Mouse (Mus musculus): ENCODE results near the gene Ripor1. TPM values are rescaled to one million over a fixed set of nuclear protein-coding genes. Genes with fewer than 3 reads are reported as not detected.
A peak's percentile ranks its signal among the peaks of the same experiment; 100 is the strongest.

Ripor1 gene
- total and polyA plus RNA-seq, 2 experiments from 2014 or later, result 15.9 to 22.2 TPM

GRCm38 (mm10) chr8:105575538-105575937, 29.5 kb upstream of the Ripor1 start:
- Histone ChIP-seq H3K27ac (ENCODE audit: low read depth) (no peak overlapping the region), H3K9me3 (replicated peaks; ENCODE audit: control insufficient read depth, low read length) (no peaks in the 10 kb centered on the region), H3K4me1 (ENCODE audit: control insufficient read depth, insufficient read depth) (no peaks in the 10 kb centered on the region), H3K36me3 (replicated peaks; ENCODE audit: control insufficient read depth, insufficient read depth, low read length) (no peaks in the 10 kb centered on the region), H3K9ac (replicated peaks; ENCODE audit: low read depth, low read length) (no peak overlapping the region), H3K4me3 (ENCODE audit: low read depth, low read length) (no peak overlapping the region), H3K4me2 (ENCODE audit: low read depth, low read length) (no peak overlapping the region), H3K27me3 (ENCODE audit: control insufficient read depth, insufficient read depth, low read length) (no peaks in the 10 kb centered on the region)
- 28% methylated on average over 3 of the region's 3 CpGs for WGBS
- ATAC-seq (ENCODE audit: insufficient read depth, low read depth) (peak; percentile 33; the same call in 1 of the 2 replicates), DNase-seq (ENCODE audit: low spot score) (peak; percentile 28)
- no peak for TF ChIP-seq EP300 (IDR thresholded peaks at IDR 0.05; ENCODE audit: low read depth)
- TF ChIP-seq CTCF (IDR thresholded peaks at IDR 0.05; ENCODE audit: low read depth), result no peak

- no peak overlapping the region for H3K27ac ChIP-seq (ENCODE audit: low read depth)
- H3K4me3 ChIP-seq (ENCODE audit: low read depth, low read length), result no peak overlapping the region
- H3K9me3 ChIP-seq (replicated peaks; ENCODE audit: control insufficient read depth, low read length), result no peaks in the 10 kb centered on the region
- H3K36me3 ChIP-seq (replicated peaks; ENCODE audit: control insufficient read depth, insufficient read depth, low read length), result no peaks in the 10 kb centered on the region
- H3K9ac ChIP-seq (replicated peaks; ENCODE audit: low read depth, low read length), result no peak overlapping the region
- 41% methylated on average over 3 of the region's 3 CpGs for WGBS
- TF ChIP-seq EP300 (IDR thresholded peaks at IDR 0.05; ENCODE audit: low read depth) (no peak), CTCF (IDR thresholded peaks at IDR 0.05; ENCODE audit: low read depth) (no peak)
- no peak overlapping the region for H3K4me2 ChIP-seq (ENCODE audit: low read depth, low read length)
- no peaks in the 10 kb centered on the region for H3K27me3 ChIP-seq (ENCODE audit: control insufficient read depth, insufficient read depth, low read length)
- no peaks in the 10 kb centered on the region for H3K4me1 ChIP-seq (ENCODE audit: control insufficient read depth, insufficient read depth)
- DNase-seq (ENCODE audit: low spot score) (no peak), ATAC-seq (ENCODE audit: insufficient read depth, low read depth) (no peak)
Measured at GRCm38 (mm10) chr8:105579719-105580118, 25.3 kb upstream of the Ripor1 start.

GRCm38 (mm10) chr8:105592431-105592830, 12.6 kb upstream of the Ripor1 start:
- peaks cover 4% of the 10 kb centered on the region; the same call in 1 of the 2 replicates for H3K4me1 ChIP-seq (ENCODE audit: control insufficient read depth, insufficient read depth)
- no peak overlapping the region for H3K4me2 ChIP-seq (ENCODE audit: low read depth, low read length)
- 64% methylated on average over 2 of the region's 2 CpGs for WGBS
- ATAC-seq (ENCODE audit: insufficient read depth, low read depth) (no peak), DNase-seq (ENCODE audit: low spot score) (no peak)
- no peak overlapping the region for H3K9ac ChIP-seq (replicated peaks; ENCODE audit: low read depth, low read length)
- no peaks in the 10 kb centered on the region for H3K9me3 ChIP-seq (replicated peaks; ENCODE audit: control insufficient read depth, low read length)
- no peak overlapping the region for H3K4me3 ChIP-seq (ENCODE audit: low read depth, low read length)
- H3K27ac ChIP-seq (ENCODE audit: low read depth), result no peak overlapping the region
- H3K36me3 ChIP-seq (replicated peaks; ENCODE audit: control insufficient read depth, insufficient read depth, low read length), result no peaks in the 10 kb centered on the region
- no peak for TF ChIP-seq EP300 (IDR thresholded peaks at IDR 0.05; ENCODE audit: low read depth)
- no peak for TF ChIP-seq CTCF (IDR thresholded peaks at IDR 0.05; ENCODE audit: low read depth)
- 0 out of 2 replicates have a peak, but pooled peaks cover 3% of the 10 kb centered on the region for H3K27me3 ChIP-seq (ENCODE audit: control insufficient read depth, insufficient read depth, low read length)

- ATAC-seq (ENCODE audit: insufficient read depth, low read depth), result peak; percentile 52
- H3K27ac ChIP-seq (ENCODE audit: low read depth), result peak overlapping the region; percentile 78
- WGBS, result 9% methylated on average over 15 of the region's 15 CpGs
Measured at GRCm38 (mm10) chr8:105593859-105594258, 11.2 kb upstream of the Ripor1 start.

GRCm38 (mm10) chr8:105594451-105595242, 10.4 kb upstream of the Ripor1 start:
- DNase-seq (ENCODE audit: low spot score), result no peak
- Histone ChIP-seq H3K4me3 (ENCODE audit: low read depth, low read length) (peak overlapping the region; percentile 25), H3K36me3 (replicated peaks; ENCODE audit: control insufficient read depth, insufficient read depth, low read length) (no peaks in the 10 kb centered on the region), H3K9me3 (replicated peaks; ENCODE audit: control insufficient read depth, low read length) (no peaks in the 10 kb centered on the region), H3K27me3 (ENCODE audit: control insufficient read depth, insufficient read depth, low read length) (0 out of 2 replicates have a peak, but pooled peaks cover 3% of the 10 kb centered on the region), H3K27ac (ENCODE audit: low read depth) (peak overlapping the region; percentile 78), H3K4me2 (ENCODE audit: low read depth, low read length) (peak overlapping the region; percentile 49), H3K4me1 (ENCODE audit: control insufficient read depth, insufficient read depth) (peaks cover 4% of the 10 kb centered on the region; the same call in 1 of the 2 replicates), H3K9ac (replicated peaks; ENCODE audit: low read depth, low read length) (peak overlapping the region; percentile 2; the same call in 1 of the 2 replicates)
- 65% methylated on average over 18 of the region's 18 CpGs for WGBS
- TF ChIP-seq EP300 (IDR thresholded peaks at IDR 0.05; ENCODE audit: low read depth), result no peak
- TF ChIP-seq CTCF (IDR thresholded peaks at IDR 0.05; ENCODE audit: low read depth), result no peak
- no peak for ATAC-seq (ENCODE audit: insufficient read depth, low read depth)

More at GRCm38 (mm10) chr8:105593859-105594258, 11.2 kb upstream of the Ripor1 start:
- Histone ChIP-seq H3K27me3 (ENCODE audit: control insufficient read depth, insufficient read depth, low read length) (0 out of 2 replicates have a peak, but pooled peaks cover 3% of the 10 kb centered on the region), H3K9ac (replicated peaks; ENCODE audit: low read depth, low read length) (peak overlapping the region; percentile 2; the same call in 1 of the 2 replicates), H3K36me3 (replicated peaks; ENCODE audit: control insufficient read depth, insufficient read depth, low read length) (no peaks in the 10 kb centered on the region), H3K9me3 (replicated peaks; ENCODE audit: control insufficient read depth, low read length) (no peaks in the 10 kb centered on the region), H3K4me1 (ENCODE audit: control insufficient read depth, insufficient read depth) (peaks cover 4% of the 10 kb centered on the region; the same call in 1 of the 2 replicates), H3K4me2 (ENCODE audit: low read depth, low read length) (peak overlapping the region; percentile 49), H3K4me3 (ENCODE audit: low read depth, low read length) (peak overlapping the region; percentile 25)
- no peak for TF ChIP-seq EP300 (IDR thresholded peaks at IDR 0.05; ENCODE audit: low read depth)
- no peak for TF ChIP-seq CTCF (IDR thresholded peaks at IDR 0.05; ENCODE audit: low read depth)
- peak; percentile 76 for DNase-seq (ENCODE audit: low spot score)
